Mouse (Mus musculus) kidney, postnatal 0 days (tissue): ENCODE measurements at regions not wholly inside any gene's neighbourhood (a gene's known extent, or its start where the extent isn't known, plus 50 kb on each side); places are given as distances from the start of the nearest gene placed in this dataset.

Source experiments
- ATAC-seq: fragments of 200-750 bp; cut with Nextera tagmentation; replicated peaks from 2 replicates; pipeline ENCODE4 v1.8.0; 2017; ENCODE audit warnings: low read depth, moderate number of reproducible peaks, moderate TSS enrichment, moderate library complexity; ENCODE audit not compliant: low FRiP score
- DNase-seq: peaks from one replicate; pipeline ENCODE4 v3.0.0-alpha.2; 2016; ENCODE audit warnings: low spot score
- H3K27ac ChIP-seq: fragments of 300-500 bp; sonication (generic); 2 replicates; pipeline ENCODE4 v1.5.1; 2014; ENCODE audit warnings: mild to moderate bottlenecking
- H3K27me3 ChIP-seq: fragments of 300-500 bp; sonication (generic); 2 replicates; pipeline ENCODE4 v1.6.1; 2014; ENCODE audit warnings: low read length, mixed read lengths; ENCODE audit not compliant: insufficient read depth
- H3K36me3 ChIP-seq: fragments of 300-500 bp; sonication (generic); 2 replicates; pipeline ENCODE4 v1.6.1; 2014; ENCODE audit warnings: low read length, mixed read lengths; ENCODE audit not compliant: insufficient read depth
- H3K4me1 ChIP-seq: fragments of 300-500 bp; sonication (generic); replicated peaks from 2 replicates; pipeline ENCODE4 v1.6.1; 2014; ENCODE audit warnings: antibody characterized with exemption, low read length, mixed read lengths; ENCODE audit not compliant: insufficient read depth
- H3K4me2 ChIP-seq: fragments of 300-500 bp; sonication (generic); 2 replicates; pipeline ENCODE4 v1.6.1; 2014; ENCODE audit warnings: mild to moderate bottlenecking, low read length, moderate library complexity, mixed read lengths
- H3K4me3 ChIP-seq: fragments of 300-500 bp; sonication (generic); replicated peaks from 2 replicates; pipeline ENCODE4 v1.5.1; 2014; ENCODE audit warnings: low read depth, low read length
- H3K9ac ChIP-seq: fragments of 300-500 bp; sonication (generic); 2 replicates; pipeline ENCODE4 v1.6.1; 2014; ENCODE audit warnings: low read depth, low read length
- H3K9me3 ChIP-seq: fragments of 300-500 bp; sonication (generic); replicated peaks from 2 replicates; pipeline ENCODE4 v1.6.1; 2016; ENCODE audit warnings: low read length, inconsistent platforms, mixed read lengths
- CTCF ChIP-seq: IDR thresholded peaks from 2 replicates; pipeline ENCODE4 v1.5.1; 2016; ENCODE audit warnings: antibody characterized with exemption, low read depth, mild to moderate bottlenecking, moderate library complexity
- WGBS: fragments of 180-500 bp; shearing (Covaris S2); extraction: QIAGEN DNeasy Blood & Tissue Kit; methylation state at CpG from one replicate; pipeline ENCODE4 v1.1.7; 2014; 5-methylcytosine and 5-hydroxymethylcytosine counted together

DNA sequence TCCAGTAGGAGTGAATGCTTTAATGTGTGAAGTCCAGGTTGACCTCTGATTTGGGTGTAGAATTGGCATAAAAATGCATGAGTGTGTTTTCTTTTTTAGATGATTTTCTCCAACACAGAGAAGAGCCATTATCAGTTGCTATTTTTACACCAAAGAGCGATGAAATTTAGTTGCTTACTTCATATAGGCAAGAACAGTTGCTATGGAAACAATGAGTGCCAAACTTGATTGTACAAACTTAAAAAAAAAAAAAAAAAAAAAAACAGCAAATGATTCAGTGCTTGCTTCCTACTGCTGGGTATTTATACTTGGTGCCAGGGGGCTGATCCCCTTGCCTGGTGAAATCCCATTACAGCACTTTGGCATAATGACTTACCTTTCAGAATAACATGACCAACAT, 268.0 kb downstream of the Sec23a start:
- Histone ChIP-seq H3K9ac (no peak overlapping the region), H3K9me3 (no peaks in the 10 kb centered on the region), H3K4me3 (no peak overlapping the region), H3K27ac (no peak overlapping the region), H3K4me2 (no peak overlapping the region), H3K36me3 (no peaks in the 10 kb centered on the region), H3K27me3 (no peaks in the 10 kb centered on the region), H3K4me1 (no peaks in the 10 kb centered on the region)
- DNase-seq (no peak), ATAC-seq (no peak)
- 74% methylated on average over 1 of the region's 1 CpGs for WGBS
- no peak for TF ChIP-seq CTCF

DNA sequence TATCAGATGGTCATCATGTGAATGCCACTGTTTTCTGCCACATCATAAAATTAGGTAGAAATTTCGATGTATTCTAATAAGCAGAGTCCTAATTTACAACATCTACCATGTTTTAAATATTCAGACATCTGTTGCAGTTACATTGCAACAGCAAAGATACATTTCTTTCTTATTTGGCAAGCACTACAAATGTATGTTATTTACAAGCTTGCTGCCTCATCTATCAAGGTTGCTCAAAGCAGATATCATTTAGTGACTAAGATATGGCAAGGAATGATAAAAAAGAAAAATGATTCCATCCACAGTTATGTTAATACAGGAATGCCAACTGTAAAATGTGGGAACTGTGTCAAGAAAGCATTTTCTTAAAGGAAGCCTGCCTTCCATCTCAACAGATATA, 283.7 kb downstream of the Sec23a start:
- Histone ChIP-seq H3K27me3 (no peaks in the 10 kb centered on the region), H3K4me1 (no peaks in the 10 kb centered on the region), H3K27ac (no peak overlapping the region), H3K4me3 (no peak overlapping the region), H3K36me3 (no peaks in the 10 kb centered on the region), H3K9ac (no peak overlapping the region), H3K9me3 (no peaks in the 10 kb centered on the region), H3K4me2 (no peak overlapping the region)
- ATAC-seq, result no peak
- no peak for DNase-seq
- no peak for TF ChIP-seq CTCF
- 39% methylated on average over 1 of the region's 1 CpGs for WGBS

GRCm38 (mm10) chr12:58727547-58727946, 284.3 kb downstream of the Sec23a start:
- no peaks in the 10 kb centered on the region for H3K9me3 ChIP-seq
- no peak overlapping the region for H3K27ac ChIP-seq
- ATAC-seq, result no peak
- no peaks in the 10 kb centered on the region for H3K27me3 ChIP-seq
- DNase-seq, result no peak
- H3K9ac ChIP-seq, result no peak overlapping the region
- no peak overlapping the region for H3K4me2 ChIP-seq
- H3K36me3 ChIP-seq, result no peaks in the 10 kb centered on the region
- H3K4me3 ChIP-seq, result no peak overlapping the region
- no peaks in the 10 kb centered on the region for H3K4me1 ChIP-seq
- TF ChIP-seq CTCF, result no peak
- WGBS, result 88% methylated on average over 2 of the region's 2 CpGs

GRCm38 (mm10) chr12:58717908-58718307, 293.9 kb downstream of the Sec23a start:
- no peak overlapping the region for H3K9ac ChIP-seq
- TF ChIP-seq CTCF, result no peak

DNA sequence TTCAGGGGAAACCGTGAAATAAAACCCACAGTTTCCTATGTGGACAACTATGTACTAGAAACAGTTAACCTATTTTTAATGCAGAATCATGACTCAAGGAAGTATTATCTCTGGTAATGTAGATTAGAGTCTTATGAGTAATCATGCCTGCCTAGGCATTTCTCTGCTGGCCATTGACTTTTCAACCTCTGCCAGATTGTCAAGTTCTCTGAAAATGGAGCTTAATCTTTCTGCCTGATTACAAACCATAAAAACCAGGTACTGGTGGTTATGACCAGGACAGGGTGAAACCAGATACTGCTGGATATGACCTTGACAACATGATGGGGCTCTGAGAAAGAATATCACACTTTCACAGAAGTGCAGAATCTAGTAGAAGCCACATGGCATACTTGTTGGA, 297.6 kb downstream of the Sec23a start:
- WGBS, result 86% methylated on average over 1 of the region's 1 CpGs
- no peak for TF ChIP-seq CTCF
- no peaks in the 10 kb centered on the region for H3K4me1 ChIP-seq
- no peak overlapping the region for H3K4me3 ChIP-seq
- H3K27me3 ChIP-seq, result no peaks in the 10 kb centered on the region
- no peak for ATAC-seq
- no peak overlapping the region for H3K9ac ChIP-seq
- H3K9me3 ChIP-seq, result no peaks in the 10 kb centered on the region
- DNase-seq, result no peak
- H3K4me2 ChIP-seq, result no peak overlapping the region
- no peak overlapping the region for H3K27ac ChIP-seq
- H3K36me3 ChIP-seq, result no peaks in the 10 kb centered on the region

More at GRCm38 (mm10) chr12:58717908-58718307, 293.9 kb downstream of the Sec23a start:
- Histone ChIP-seq H3K4me2 (no peak overlapping the region), H3K27me3 (no peaks in the 10 kb centered on the region), H3K4me3 (no peak overlapping the region), H3K4me1 (no peaks in the 10 kb centered on the region), H3K9me3 (no peaks in the 10 kb centered on the region), H3K27ac (no peak overlapping the region), H3K36me3 (no peaks in the 10 kb centered on the region)
- peak; percentile 62 for DNase-seq
- WGBS, result 68% methylated on average over 6 of the region's 6 CpGs
- ATAC-seq, result no peak

GRCm38 (mm10) chr12:58695680-58696079, 316.1 kb downstream of the Sec23a start:
- WGBS, result 81% methylated on average over 5 of the region's 5 CpGs
- Histone ChIP-seq H3K4me1 (no peaks in the 10 kb centered on the region), H3K4me3 (no peak overlapping the region), H3K36me3 (no peaks in the 10 kb centered on the region), H3K27ac (no peak overlapping the region), H3K4me2 (no peak overlapping the region), H3K9me3 (no peaks in the 10 kb centered on the region), H3K27me3 (no peaks in the 10 kb centered on the region), H3K9ac (no peak overlapping the region)
- TF ChIP-seq CTCF, result no peak
- ATAC-seq, result no peak
- DNase-seq, result no peak

GRCm38 (mm10) chr12:58669914-58670635, 341.7 kb downstream of the Sec23a start:
- H3K27ac ChIP-seq, result no peak overlapping the region
- H3K4me3 ChIP-seq, result no peak overlapping the region
- H3K9ac ChIP-seq, result no peak overlapping the region
- TF ChIP-seq CTCF, result no peak
- no peak overlapping the region for H3K4me2 ChIP-seq
- no peaks in the 10 kb centered on the region for H3K4me1 ChIP-seq
- no peak for ATAC-seq
- H3K36me3 ChIP-seq, result no peaks in the 10 kb centered on the region
- no peaks in the 10 kb centered on the region for H3K9me3 ChIP-seq
- no peaks in the 10 kb centered on the region for H3K27me3 ChIP-seq
- DNase-seq, result no peak
- WGBS, result 86% methylated on average over 3 of the region's 3 CpGs
